Mouse (Mus musculus) embryo, embryonic 11.5 days (tissue): ENCODE results near the gene Gm28053.
"Not testable (repeated sequence)": the region's sequence is repeated elsewhere in the genome, so short reads cannot be mapped to it uniquely, and the experiment has no call there.

Experiments
- DNase-seq: peaks from one replicate; pipeline ENCODE4 v3.0.0-alpha.2; 2012; ENCODE audit warnings: low read depth, low spot score

The Gm28053 gene

DNA sequence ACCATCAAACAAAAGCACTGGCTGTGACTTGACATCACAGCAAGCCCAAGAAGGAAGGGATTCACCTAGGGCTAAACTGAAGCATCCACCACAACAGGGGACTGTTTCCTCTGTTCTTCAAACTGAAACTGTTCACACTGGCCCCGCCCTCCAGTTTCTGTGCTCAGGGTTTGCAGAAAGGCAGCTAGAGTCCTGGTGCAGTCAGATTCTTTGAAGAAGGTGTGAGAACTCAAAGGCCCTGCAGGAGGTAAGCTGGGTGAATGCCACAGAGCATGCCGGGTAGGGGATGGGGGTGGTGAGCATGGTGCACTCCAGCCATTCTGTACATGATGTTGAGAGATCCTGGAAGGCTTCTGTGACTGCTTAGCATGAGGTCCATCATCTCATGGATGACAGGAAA, at the start of gene Gm28053, which contains the start of gene Gimap7:
Gene Gm28053, plus strand, starts transcription at position 153 of the 400 bp plus-strand sequence.
Gene Gimap7, plus strand, starts transcription at position 167 of the 400 bp plus-strand sequence.
- DNase-seq: no peak

DNA sequence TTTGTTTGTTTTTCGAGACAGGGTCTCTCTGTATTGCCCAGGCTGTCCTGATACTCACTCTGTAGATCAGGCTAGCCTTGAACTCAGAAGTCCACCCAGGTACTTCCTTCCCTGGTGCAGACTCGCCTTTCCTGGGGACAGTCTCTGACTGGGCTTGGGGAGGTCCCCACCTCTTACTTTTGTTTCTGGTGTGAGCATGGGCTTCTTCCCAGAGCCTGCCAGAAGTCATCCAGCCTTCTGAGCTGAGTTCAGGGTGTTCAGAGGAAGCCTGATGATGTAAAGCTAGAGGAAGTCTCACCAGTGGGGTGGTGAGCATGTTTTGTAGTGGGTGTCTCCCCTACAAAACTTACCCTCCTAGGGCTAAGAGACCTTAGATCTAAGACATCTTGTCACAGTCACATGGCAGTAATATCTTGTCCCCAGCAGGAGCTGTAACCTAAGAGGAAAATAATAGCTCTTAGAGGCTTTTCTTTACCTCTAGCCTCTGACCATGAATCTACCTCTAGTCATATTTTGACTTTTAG, 48.9 kb upstream of the Gm28053 start:
- DNase-seq: no peak

DNA sequence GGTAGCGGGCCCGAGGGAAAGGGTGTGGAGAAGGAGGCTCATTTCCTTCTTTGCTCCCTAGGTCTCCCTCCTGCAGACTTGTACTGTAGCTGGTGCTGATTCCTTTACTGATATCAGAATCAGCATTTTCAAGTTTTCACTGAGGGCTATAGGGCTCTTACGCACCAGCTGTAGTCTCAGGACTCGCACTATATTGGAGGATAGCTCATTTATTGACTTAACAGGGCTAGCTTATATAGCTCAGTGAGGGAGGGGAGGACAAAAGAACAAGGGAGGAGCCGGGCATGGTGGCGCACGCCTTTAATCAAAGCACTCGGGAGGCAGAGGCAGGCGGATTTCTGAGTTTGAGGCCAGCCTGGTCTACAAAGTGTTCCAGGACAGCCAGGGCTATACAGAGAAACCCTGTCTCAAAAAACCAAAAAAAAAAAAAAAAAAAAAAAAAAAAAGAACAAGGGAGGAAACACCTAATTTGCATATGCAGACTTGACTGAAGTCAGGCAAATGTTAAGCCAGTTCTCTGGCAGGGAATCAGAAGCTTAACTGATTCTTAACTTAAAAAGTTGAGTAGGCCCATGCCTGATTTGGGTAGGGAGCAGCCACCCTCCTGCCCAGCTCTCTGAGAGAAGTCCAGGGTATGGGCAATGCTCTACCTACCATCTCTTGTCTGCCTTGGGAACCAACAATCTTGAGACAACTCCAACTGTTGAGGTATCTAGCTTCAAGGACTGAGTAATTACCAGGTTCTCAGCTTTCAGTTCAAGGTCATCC, 43.9 kb upstream of the Gm28053 start:
- no peak for DNase-seq

DNA sequence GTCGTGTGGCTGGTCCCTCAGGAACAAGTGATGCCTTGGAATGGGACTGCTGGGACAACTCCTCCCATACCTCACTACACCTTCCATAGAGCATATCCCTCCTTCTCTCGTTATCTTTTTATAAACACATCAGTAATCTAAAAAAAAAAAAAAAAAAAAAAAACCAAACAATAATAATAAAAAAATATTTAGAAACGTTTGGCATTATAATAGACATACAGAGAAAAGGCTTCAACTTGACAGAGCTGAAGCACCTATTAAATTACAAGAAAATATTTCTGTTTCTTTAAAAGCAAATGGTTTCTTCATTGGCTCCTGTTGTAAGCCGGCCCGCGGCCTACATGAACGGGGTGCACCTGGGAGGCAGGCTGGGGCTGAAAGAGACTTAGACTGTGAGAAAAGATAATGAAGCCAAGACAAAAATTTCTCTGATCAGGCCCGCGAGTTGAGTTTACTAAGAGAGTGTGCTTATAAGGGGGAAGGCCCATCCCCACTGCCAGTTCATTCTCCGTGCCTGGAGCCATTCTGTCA, 42.9 kb upstream of the Gm28053 start:
- DNase-seq: no peak

DNA sequence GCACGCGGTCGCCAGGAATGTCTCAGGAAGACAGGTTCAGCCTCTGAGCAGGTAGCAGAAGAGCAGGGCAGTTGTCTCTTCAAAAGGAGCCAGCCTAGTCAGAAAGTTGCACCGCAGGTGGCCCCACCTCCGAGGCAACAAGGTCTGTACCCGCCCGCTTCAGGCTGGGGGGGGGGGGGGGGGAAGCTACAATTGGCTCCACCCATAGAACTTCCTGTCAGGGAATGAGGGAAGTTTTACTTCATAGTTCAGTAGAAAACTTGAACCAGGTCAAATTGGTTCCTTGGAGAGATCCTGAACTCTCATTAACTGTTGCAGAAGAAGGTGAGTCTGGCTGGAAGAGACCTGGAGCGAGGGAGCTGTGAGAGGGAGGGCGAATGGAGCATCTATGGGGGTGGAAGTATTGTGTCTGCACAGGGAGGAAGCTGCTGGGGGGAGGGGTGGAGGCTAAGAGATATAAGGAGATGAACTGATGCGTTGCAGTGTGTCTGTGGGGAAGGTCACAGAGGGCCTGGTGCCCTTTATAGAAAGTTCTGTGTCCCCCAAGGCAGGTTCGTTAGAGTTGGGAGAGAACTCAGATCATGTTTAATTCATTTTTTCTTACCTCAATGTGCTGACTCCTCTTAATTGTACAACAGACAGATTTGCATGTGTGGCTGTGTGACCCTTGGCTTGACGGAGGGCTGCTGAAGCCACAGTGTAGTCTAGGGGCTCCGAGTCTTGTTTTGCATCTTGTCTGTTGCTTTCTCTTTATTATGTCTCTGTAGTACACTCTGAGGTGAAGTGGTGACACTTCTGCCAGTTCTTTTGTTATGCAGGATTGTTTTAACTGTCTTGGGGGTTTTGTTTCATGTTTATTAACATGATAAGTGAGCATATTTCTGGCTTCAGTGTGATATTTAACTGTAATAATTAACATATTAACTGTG, 42.2 kb upstream of the Gm28053 start, which contains the start of gene Gimap9:
Gene Gimap9, plus strand, starts transcription at position 199 of the 929 bp plus-strand sequence.
- DNase-seq: no peak

DNA sequence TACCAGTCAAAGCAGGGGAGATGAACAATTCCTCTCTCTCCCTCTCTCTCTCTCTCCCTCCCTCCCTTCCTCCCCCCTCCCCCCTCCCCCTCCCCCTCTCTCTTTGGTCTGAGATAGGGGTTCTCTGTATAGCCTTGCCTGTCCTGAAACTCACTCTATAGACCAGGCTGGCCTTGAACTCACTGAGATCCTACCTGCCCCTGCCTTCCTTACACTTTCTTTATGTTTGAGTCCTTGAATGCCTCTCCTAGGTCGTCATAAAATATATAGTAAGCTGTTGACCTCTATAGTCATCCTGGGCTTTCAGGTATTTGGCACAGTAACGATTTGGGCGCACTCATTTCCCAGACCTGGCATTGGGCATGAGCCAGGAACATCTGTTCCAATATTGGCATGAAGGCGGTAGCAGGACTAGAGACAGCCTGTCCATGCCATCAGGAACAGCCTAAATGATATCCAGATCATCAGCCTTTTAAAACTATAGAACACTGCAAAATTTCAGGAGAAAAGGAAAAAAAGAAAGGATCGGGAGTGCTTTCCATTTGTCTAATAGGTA, 41.5 kb upstream of the Gm28053 start:
- no peak for DNase-seq

DNA sequence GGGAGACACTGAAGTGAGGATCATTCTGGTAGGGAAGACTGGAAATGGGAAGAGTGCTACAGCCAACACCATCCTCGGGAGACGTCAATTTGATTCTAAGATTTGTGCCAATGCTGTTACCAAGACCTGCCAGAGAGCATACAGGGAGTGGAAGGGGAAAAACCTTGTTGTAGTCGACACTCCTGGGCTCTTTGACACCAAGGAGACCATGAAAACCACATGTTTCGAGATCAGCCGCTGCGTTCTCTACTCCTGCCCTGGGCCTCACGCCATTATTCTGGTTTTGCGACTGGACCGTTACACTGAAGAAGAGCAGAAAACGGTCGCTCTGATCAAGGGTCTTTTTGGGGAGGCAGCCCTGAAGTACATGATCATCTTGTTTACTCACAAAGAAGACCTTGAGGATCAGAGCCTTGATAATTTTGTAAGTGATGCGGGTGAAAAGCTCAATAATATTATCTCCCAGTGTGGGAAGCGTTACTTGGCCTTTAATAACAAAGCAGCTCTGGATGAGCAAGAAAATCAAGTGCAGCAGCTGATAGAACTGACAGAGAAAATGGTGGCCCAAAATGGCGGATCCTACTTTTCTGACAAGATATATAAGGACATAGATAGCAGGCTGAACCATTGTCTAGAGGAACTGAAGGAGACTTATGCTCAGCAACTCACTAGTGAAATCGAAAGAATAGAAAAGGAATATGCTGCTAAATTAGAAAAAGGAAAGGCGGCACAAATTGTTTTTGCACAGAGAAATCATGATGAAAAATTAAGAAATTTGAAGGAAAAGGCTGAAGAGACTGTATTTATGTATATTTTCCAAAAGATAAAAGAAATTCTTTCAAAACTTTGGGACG, 40.7 kb upstream of the Gm28053 start:
- DNase-seq: no peak

DNA sequence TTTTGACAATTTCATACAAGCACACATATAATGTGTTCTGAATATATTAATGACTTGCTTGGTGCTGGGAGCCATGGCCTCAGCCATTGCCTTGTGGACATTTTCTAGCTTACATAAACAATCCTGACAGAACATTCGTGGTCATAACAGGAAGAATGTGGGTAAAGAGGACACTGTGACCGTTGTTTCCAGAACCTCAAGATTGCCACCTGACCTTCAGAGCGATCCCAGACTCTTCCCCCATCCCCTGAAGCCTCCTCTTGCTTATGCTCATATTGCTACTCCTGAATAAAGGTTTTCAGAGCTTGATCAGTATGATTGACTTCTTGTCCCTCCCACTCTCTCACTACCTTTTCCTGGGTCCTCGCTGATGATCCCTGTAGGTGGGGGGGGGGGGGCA, 40.0 kb upstream of the Gm28053 start:
- DNase-seq: no peak

DNA sequence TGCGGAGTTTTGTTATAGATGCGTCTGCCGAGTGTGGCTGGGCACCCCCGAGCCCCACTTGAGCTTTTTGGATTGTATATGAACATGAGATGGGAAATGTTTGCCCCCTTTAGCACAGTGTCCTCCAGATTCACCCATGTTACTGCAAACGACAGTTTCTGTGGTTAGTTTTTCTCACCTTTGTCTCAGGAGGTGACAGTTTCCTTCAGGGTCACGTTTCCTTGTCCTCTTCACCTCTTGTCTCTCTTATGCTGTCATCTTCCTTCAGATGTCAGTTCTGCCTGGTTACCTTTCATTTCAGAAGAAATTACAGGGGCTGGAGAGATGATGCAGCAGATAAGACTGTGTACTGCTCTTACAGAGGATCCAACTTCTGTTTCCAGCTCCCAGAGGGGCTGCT, 38.7 kb upstream of the Gm28053 start:
- no peak for DNase-seq

DNA sequence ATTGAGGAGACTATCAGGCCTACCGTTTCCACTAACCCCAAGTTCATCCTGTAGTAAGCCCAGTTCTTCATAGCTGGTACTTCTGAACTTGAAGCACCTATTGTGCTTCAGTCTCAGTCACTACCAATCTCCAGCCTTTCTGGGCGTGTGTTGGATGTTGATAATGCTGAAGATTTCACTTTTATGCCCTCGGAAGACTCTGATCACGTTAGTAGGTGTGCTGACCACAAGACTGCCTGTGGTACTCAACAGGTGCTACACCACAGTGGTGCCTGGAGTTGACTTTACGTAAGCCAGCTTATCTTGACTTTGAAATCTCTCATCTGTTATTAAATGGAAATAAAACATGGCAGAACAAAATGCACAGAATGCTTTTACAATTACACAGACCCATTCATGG, 38.0 kb upstream of the Gm28053 start:
- no peak for DNase-seq

DNA sequence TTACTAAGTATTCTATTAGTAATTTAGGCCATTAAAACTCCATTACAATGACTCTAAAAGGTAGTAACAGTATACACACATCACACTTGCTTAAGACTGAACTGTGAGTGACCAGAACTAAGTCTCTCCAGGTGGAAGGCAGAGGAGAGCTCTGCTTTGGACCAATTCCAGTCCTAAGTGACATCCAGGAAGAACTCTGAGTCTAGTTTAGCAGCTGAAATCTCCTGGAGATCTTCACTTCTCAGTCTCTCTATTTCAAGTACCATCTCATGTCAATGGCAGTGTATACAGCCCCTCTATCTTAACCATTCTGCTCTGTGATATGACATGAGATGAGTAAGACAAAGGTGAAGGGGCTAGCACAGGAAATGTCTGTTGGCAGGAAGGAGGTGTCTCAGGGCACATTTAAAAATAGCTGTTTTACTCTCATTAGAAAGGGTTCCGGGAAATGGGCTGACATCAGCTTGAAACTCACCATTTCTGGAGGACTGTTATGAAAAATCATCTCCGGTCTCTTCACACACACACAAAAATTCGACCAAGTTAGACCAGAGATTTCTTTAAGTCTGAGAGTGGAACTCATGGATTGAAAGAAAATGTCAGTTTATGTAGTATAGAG, 36.8 kb upstream of the Gm28053 start:
- no peak for DNase-seq

DNA sequence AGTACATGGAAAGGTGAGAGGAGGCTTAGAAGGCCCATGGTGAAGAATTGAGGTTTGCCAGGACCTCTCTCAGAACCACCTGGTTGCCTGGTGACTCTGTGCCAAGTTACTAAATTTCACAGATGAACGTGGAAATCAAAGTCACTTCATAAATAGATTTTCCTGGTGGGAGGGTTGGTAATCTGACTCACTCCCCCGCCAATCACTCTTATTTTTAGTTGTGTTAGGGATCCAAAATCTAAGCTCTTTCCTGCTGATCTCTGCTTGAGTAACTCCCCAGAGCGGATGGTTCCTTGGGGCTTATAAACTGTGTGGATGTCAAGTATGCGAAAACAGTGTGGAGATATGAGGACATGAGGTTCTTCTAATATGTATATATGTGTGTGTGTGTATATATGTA, 36.1 kb upstream of the Gm28053 start:
- DNase-seq: no peak

DNA sequence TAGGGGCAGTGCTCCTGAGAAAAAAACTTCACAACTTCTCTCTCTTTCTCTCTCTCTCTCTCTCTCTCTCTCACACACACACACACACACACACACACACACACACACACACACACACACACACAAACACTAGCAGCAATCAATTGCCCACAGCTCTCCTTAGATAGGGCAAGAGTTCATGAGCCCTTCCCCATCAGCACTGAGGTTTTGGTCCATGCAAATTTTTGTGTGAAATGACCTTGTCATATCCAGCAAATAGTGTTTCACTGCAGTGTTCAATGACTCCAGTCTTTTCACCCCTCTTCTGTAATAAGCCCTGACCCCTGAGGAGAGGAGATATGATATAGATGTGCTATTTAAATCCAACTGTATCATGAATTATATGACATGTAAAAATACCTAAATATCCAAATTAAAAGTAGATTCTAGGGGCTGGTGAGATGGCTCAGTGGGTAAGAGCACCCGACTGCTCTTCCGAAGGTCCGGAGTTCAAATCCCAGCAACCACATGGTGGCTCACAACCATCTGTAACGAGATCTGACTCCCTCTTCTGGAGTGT, 35.1 kb upstream of the Gm28053 start:
- DNase-seq: not testable (repeated sequence)

DNA sequence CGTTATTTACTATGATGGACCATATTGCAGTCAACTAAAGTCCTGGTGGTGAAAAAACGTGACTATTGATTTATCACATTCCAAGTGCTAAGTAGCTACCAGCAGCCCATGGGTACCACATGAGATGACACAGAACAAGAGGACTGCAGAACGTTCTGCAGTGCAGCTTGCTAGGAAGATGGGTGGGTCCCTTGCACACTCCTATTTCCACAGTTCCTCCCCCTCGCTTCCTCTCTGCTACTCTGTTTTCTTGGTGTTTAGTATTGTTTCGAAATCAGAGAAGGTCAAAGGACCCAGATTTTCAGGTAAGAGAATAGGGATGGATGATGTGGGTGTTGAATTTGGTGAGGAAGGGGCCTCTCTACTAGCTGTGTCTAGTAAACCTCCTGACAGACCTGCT, 34.1 kb upstream of the Gm28053 start, which contains the start of gene Gimap4:
Gene Gimap4, plus strand, starts transcription at position 231 of the 400 bp plus-strand sequence.
- no peak for DNase-seq

DNA sequence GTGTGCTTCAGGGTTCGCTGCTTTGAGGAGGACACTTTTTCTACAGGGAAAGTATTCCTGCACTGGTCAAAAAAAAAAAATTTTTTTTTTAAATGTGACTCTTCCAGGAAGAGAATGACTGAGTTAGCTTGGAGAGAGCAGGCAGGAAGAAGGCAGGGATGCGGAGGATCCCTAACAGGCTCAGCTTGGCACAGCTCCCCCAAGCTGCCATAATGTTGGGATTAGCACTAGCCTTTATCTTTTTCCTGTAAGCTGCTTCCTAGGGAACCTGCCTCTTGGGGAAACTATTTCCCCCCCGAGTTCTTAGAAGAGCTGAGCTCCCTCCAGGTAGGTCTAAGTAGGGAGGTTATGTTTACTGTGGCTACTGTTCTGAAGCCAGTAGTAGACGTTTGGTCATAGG, 33.6 kb upstream of the Gm28053 start:
- no peak for DNase-seq

DNA sequence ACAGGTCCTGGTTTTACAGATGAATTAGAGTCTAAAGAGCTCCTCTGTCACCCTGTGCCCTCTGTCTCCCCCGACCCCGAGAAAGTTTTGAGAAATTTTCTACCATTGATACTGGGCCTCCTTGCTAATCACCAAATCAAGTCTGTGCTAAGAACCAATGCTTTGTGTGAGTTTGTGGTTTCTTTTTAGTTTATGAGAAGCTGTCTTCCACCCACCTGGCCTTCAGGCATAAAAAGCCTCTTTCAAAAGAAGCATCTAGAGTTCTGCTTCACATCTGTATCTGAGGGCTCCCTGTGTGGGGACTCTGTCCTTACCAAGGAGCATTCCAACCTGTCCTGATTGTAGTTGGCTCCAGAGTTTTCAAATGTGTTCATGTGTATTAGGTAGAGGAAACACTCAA, 33.2 kb upstream of the Gm28053 start:
- no peak for DNase-seq

DNA sequence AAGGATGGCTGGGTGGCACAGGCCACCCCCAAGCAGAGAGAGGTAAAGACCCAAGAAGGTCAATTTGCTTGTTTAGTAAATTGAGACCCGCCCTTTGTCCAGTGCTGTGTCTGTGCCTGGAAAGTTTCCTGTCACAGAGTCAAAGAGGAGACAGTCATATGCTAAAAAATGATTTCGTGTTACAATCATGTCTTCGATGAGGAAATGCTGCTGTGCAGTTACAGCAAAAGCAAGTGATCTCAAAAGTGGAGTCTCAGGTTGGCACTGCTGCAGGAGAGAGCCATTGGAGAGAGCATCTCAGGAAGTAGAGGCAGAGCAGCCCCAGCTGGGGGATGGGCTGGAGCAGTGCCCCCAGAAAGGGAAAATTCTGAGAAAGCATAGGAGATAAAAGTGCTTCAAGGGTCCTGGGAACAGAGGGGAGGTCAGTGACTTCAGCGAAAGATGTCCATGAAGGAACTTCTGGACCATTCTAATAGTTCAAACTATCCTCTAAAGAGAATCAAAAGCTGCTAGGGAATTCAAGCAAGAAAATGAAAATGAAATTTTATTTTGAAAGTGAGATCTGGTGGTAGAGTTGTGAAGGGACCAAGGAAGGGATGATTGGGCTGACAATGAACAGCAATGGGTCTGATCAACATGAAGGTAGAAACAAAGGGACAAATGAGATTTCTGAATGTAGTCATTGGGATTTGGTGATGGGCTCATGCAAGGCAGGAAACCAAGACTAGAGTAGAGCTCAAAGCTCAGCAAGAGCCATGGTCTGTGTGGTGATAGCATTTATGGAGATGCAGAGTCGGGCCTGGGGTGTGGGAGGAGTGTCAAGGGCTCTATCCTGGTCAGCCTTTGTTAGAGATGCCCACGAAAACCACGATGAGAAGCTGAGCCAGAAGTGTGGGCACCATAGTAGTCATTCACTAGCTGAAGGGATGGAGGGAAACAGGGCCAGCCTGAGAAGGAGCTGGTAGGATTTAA, 32.4 kb upstream of the Gm28053 start:
- DNase-seq: no peak

DNA sequence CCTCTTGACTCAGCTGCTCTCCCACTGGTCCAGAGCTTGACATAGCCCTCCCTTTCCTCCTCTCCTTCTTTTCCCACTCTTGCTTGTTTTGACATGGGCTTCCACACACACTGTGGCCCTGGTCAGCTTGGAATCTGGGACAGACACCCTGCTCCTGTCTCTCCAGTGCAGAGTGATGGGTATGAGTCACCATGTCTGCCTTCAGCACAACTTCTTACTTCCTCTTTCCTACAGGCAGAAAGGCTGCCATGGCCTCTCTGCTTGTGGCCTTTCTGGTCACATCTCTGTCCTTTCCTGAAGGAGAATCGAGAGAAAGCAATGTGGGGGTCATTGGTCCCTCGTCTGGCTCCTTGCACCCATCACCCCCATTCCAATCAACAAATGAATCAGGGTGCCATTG, 31.3 kb upstream of the Gm28053 start:
- DNase-seq: no peak

DNA sequence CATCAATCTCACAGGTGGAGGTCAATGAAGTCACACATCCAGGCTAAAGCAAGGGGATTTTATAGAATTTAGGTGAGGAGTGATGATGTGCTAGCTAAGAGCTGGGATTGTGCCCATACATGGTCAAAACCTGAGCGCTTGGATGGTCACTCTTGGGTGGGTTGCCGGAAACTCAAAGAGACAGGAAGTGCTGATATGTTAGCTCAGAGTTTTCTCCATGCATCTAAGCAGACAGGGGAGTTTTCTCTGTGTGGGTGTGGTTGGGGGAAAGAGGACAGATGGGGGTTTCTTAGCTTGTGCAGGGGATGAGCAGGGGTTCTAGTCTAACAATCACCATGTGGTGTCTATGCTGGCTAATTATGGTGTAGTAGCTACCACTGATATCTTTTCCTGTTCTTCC, 29.1 kb upstream of the Gm28053 start:
- DNase-seq: no peak
